Mouse (Mus musculus) ES-E14 (cell line): ENCODE results near the gene Hpd.

Source experiments
- CHD2 ChIP-seq: IDR thresholded peaks from 2 replicates; pipeline ENCODE4 v1.6.1; 2014; ENCODE audit warnings: mild to moderate bottlenecking, low read depth, low read length, inconsistent platforms
- HCFC1 ChIP-seq: IDR thresholded peaks from 2 replicates; pipeline ENCODE4 v1.6.1; 2012; ENCODE audit warnings: low read length, inconsistent platforms, borderline replicate concordance; ENCODE audit not compliant: insufficient read depth
- MAFK ChIP-seq: IDR thresholded peaks from 2 replicates; pipeline ENCODE4 v1.6.1; 2014; ENCODE audit warnings: mild to moderate bottlenecking, low read depth, low read length, inconsistent platforms; ENCODE audit not compliant: insufficient read depth
- ZC3H11A ChIP-seq: IDR thresholded peaks from 2 replicates; pipeline ENCODE4 v1.6.1; 2012; ENCODE audit warnings: low read depth, mild to moderate bottlenecking, inconsistent platforms, low read length, borderline replicate concordance
- ZNF384 ChIP-seq: IDR thresholded peaks from 2 replicates; pipeline ENCODE4 v1.6.1; 2012; ENCODE audit warnings: low read depth, low read length, inconsistent platforms

DNA sequence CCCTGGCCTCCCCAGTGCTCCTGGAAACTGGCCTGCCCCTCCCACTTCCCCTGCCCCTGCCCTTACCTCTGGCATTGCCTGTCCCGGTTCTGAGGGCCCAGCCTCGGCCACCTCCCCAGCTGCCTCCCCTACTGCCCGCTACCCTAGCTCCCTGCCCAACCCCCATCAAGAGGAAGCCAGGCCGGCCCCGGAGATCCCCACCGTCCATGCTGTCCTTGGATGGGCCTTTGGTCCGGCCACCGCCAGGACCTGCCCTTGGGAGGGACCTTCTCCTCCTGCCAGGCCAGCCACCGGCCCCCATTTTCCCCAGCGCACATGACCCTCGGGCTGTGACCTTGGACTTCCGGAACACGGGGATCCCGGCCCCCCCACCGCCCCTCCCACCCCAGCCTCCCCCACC lies 22.2 kb downstream of the Hpd start:
- TF ChIP-seq HCFC1: no peak
- no peak for TF ChIP-seq ZNF384
- no peak for TF ChIP-seq ZC3H11A
- TF ChIP-seq MAFK: no peak
- no peak for TF ChIP-seq CHD2
